Mouse (Mus musculus): ENCODE measurements at regions not wholly inside any gene's neighbourhood (a gene's known extent, or its start where the extent isn't known, plus 50 kb on each side); places are given as distances from the start of the nearest gene placed in this dataset.
A peak's percentile ranks its signal among the peaks of the same experiment; 100 is the strongest.

DNA sequence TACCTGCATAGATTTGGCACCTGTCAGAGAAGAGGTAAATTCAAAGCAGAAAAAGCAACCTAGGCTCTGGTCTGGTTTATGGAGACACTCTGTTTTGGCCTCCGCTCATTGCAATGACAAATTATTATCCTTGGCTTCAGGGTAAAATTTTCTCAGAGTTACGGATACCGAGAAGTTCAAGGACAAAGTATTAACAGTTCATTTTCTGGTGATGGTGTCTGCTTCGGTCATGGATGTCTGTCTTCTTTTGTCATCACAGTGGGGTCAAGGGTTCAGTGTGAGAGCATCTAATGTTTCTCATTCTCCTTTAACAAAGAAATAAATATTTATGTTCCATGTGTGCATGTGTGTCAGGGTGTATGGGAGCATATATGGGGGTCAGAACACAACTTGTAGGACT, 1261.0 kb upstream of the A1bg start:
- Histone ChIP-seq H3K27me3 (ENCODE audit: control insufficient read depth, insufficient read depth, low read length) (no peaks in the 10 kb centered on the region), H3K27ac (ENCODE audit: insufficient read depth, low read length) (no peak overlapping the region), H3K4me1 (ENCODE audit: control insufficient read depth, insufficient read depth, insufficient read length) (peaks cover 10% of the 10 kb centered on the region), H3K4me3 (ENCODE audit: extremely low read depth, insufficient read depth, insufficient read length) (no peak overlapping the region), H3K36me3 (ENCODE audit: control insufficient read depth, insufficient read depth, low read length) (no peaks in the 10 kb centered on the region)
- TF ChIP-seq CTCF (IDR thresholded peaks at IDR 0.05; ENCODE audit: extremely low read depth, insufficient read depth, insufficient read length, insufficient replicate concordance) (no peak), POLR2A (IDR thresholded peaks at IDR 0.05; ENCODE audit: low read depth, low read length) (no peak)
- DNase-seq (ENCODE audit: low read depth in 1 of 2, low spot score in 2 of 2) = no peak
- whole genome bisulfite sequencing = 98% methylated on average over 4 of the region's 4 CpGs

DNA sequence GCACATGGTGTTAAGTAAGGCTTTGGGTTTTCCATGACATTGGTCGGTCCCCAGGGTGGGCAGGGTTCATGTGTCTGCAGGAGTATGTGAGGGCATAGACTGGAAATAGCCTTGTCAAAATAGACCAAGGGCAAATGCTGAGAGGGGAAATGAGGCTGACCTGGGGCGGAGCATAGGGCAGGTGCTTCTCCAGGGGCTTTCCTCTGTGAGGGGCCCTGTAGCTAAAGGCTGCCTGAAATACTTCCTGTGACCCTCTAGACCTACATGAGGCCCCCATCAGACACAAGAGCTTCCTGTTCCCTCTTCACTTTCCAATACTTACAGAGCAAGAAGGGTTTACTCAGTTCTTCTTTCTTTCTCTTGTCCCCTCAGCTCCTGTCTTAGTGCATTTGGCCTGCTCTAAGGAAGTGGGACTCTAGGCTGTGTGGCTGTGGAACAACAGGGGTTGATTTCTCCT, 1258.7 kb upstream of the A1bg start:
- 27% methylated on average over 2 of the region's 2 CpGs for WGBS
- TF ChIP-seq CTCF (IDR thresholded peaks at IDR 0.05; ENCODE audit: extremely low read depth, insufficient read depth, insufficient read length, insufficient replicate concordance) = no peak
- no peak for TF ChIP-seq POLR2A (IDR thresholded peaks at IDR 0.05; ENCODE audit: low read depth, low read length)
- no peaks in the 10 kb centered on the region for H3K27me3 ChIP-seq (ENCODE audit: control insufficient read depth, insufficient read depth, low read length)
- H3K4me1 ChIP-seq (ENCODE audit: control insufficient read depth, insufficient read depth, insufficient read length) = peaks cover 29% of the 10 kb centered on the region
- DNase-seq (ENCODE audit: low read depth in 1 of 2, low spot score in 2 of 2) = peak; percentile 73 to 87
- no peaks in the 10 kb centered on the region for H3K36me3 ChIP-seq (ENCODE audit: control insufficient read depth, insufficient read depth, low read length)
- H3K27ac ChIP-seq (ENCODE audit: insufficient read depth, low read length) = peak overlapping the region; percentile 90
- no peak overlapping the region for H3K4me3 ChIP-seq (ENCODE audit: extremely low read depth, insufficient read depth, insufficient read length)

DNA sequence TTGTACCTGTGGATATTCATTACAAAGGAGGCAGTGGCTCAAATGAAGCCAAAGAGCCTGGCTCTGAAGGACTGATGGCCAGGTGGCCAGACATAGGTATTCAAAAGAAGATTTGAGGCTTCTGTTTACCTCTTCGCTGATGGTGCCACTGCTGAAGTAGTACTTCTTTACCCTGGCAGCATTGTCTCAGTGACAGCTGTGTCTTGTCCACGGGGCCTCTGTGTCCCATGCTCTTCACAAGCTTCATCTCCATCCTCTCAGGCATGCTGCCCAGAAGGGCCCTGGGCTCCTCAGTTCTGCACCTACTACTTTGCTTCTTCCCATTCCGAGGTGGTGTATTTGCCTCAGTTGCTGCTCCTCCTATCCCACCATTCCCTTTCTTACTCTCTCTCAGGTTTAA, 1257.9 kb upstream of the A1bg start:
- peaks cover 35% of the 10 kb centered on the region for H3K4me1 ChIP-seq (ENCODE audit: control insufficient read depth, insufficient read depth, insufficient read length)
- no peak for TF ChIP-seq CTCF (IDR thresholded peaks at IDR 0.05; ENCODE audit: extremely low read depth, insufficient read depth, insufficient read length, insufficient replicate concordance)
- no peak for TF ChIP-seq POLR2A (IDR thresholded peaks at IDR 0.05; ENCODE audit: low read depth, low read length)

DNA sequence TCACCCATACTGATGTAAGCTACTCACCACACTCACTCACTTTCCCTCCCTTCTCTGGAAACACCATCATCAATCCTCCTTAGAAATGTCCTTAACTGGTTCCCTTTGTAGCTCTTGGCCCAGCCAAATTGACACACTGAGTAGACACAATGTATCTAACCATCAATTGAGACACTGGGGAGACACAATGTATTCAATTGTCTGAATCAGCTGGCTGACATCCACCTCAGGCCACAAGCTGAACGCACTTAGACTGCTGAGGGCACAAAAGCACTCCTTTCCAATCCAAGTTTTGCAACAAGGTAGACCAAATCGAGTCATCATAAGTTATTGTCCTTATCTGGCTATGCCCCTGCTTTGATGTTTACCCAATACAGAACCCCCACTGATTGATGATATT, 1257.0 kb upstream of the A1bg start:
- WGBS = 85% methylated on average over 2 of the region's 2 CpGs

More for the DNA sequence above, 1257.9 kb upstream of the A1bg start:
- H3K36me3 ChIP-seq (ENCODE audit: control insufficient read depth, insufficient read depth, low read length) = no peaks in the 10 kb centered on the region
- no peaks in the 10 kb centered on the region for H3K27me3 ChIP-seq (ENCODE audit: control insufficient read depth, insufficient read depth, low read length)
- 79% methylated on average over 3 of the region's 3 CpGs for WGBS
- peak overlapping the region; percentile 82 for H3K27ac ChIP-seq (ENCODE audit: insufficient read depth, low read length)
- H3K4me3 ChIP-seq (ENCODE audit: extremely low read depth, insufficient read depth, insufficient read length) = no peak overlapping the region
- DNase-seq (ENCODE audit: low read depth in 1 of 2, low spot score in 2 of 2) = no peak

DNA sequence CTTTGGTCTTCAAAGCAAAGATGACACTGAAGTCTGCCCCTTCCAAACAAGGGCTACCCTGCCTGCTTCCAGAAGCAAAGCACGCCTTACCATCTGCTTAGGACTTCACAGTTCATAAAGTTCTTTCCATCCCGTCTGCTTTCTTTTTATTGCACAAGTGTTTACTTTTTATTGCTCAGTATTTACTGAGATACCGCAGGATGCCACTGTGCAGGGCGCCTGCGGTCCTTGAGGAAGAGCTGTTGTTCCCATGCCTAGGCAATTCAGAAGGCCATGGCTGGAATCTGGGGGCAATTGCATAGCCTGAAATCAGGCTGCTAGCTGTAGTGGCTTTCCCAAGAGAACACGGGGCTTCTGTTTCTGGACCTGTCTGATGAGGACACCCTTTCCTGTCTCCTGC, 1255.8 kb upstream of the A1bg start:
- Histone ChIP-seq H3K27ac (ENCODE audit: insufficient read depth, low read length) (peak overlapping the region; percentile 16), H3K36me3 (ENCODE audit: control insufficient read depth, insufficient read depth, low read length) (no peaks in the 10 kb centered on the region), H3K27me3 (ENCODE audit: control insufficient read depth, insufficient read depth, low read length) (no peaks in the 10 kb centered on the region), H3K4me3 (ENCODE audit: extremely low read depth, insufficient read depth, insufficient read length) (no peak overlapping the region), H3K4me1 (ENCODE audit: control insufficient read depth, insufficient read depth, insufficient read length) (peaks cover 37% of the 10 kb centered on the region)
- no peak for DNase-seq (ENCODE audit: low read depth in 1 of 2, low spot score in 2 of 2)
- 93% methylated on average over 6 of the region's 6 CpGs for WGBS
- TF ChIP-seq POLR2A (IDR thresholded peaks at IDR 0.05; ENCODE audit: low read depth, low read length) (no peak), CTCF (IDR thresholded peaks at IDR 0.05; ENCODE audit: extremely low read depth, insufficient read depth, insufficient read length, insufficient replicate concordance) (no peak)

More for the DNA sequence above, 1257.0 kb upstream of the A1bg start:
- H3K4me1 ChIP-seq (ENCODE audit: control insufficient read depth, insufficient read depth, insufficient read length) = peaks cover 36% of the 10 kb centered on the region
- no peak overlapping the region for H3K4me3 ChIP-seq (ENCODE audit: extremely low read depth, insufficient read depth, insufficient read length)
- no peaks in the 10 kb centered on the region for H3K27me3 ChIP-seq (ENCODE audit: control insufficient read depth, insufficient read depth, low read length)
- 0 out of 2 replicates have a peak overlapping the region, but pooled peaks have one; percentile 29 for H3K27ac ChIP-seq (ENCODE audit: insufficient read depth, low read length)
- no peaks in the 10 kb centered on the region for H3K36me3 ChIP-seq (ENCODE audit: control insufficient read depth, insufficient read depth, low read length)
- DNase-seq (ENCODE audit: low read depth in 1 of 2, low spot score in 2 of 2) = no peak
- TF ChIP-seq POLR2A (IDR thresholded peaks at IDR 0.05; ENCODE audit: low read depth, low read length) (no peak), CTCF (IDR thresholded peaks at IDR 0.05; ENCODE audit: extremely low read depth, insufficient read depth, insufficient read length, insufficient replicate concordance) (no peak)

DNA sequence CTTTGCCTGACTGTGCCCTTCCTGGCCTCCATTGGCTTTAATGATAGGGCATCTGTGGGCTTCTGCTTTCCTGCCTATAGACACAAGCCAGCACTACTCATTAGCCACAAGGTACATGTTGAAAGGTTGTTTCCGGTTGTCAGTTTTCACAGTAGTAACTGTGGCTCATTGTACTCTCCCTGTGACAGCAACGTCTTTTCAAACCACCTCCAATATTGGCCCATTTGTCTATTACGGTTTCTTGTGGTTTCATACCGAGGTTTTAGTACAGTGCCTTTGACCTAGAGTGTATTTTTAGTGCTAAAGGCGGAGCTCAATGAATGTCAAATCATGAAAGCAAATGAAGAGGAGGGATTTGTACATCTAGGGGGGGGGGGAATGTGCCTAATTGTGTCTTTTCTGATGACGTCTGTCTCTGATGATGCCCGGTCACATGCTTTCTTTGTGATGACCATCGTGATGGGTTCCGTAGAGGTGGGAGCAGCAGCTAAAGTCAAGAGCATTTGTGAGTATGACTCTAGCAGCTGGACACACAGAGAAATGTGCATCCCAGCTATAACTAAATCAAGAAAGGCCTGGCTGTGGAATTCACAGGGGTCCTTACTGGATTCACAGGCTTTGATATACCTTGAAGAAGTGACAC, 1255.1 kb upstream of the A1bg start:
- H3K4me3 ChIP-seq (ENCODE audit: extremely low read depth, insufficient read depth, insufficient read length) = no peak overlapping the region
- peak overlapping the region; percentile 51 for H3K27ac ChIP-seq (ENCODE audit: insufficient read depth, low read length)
- H3K36me3 ChIP-seq (ENCODE audit: control insufficient read depth, insufficient read depth, low read length) = no peaks in the 10 kb centered on the region
- H3K27me3 ChIP-seq (ENCODE audit: control insufficient read depth, insufficient read depth, low read length) = no peaks in the 10 kb centered on the region
- TF ChIP-seq POLR2A (IDR thresholded peaks at IDR 0.05; ENCODE audit: low read depth, low read length) (no peak), CTCF (IDR thresholded peaks at IDR 0.05; ENCODE audit: extremely low read depth, insufficient read depth, insufficient read length, insufficient replicate concordance) (no peak)
- peak in 1 of 2 experiments; percentile 73 for DNase-seq (ENCODE audit: low read depth in 1 of 2, low spot score in 2 of 2)
- 39% methylated on average over 9 of the region's 9 CpGs for WGBS
- H3K4me1 ChIP-seq (ENCODE audit: control insufficient read depth, insufficient read depth, insufficient read length) = peaks cover 38% of the 10 kb centered on the region

DNA sequence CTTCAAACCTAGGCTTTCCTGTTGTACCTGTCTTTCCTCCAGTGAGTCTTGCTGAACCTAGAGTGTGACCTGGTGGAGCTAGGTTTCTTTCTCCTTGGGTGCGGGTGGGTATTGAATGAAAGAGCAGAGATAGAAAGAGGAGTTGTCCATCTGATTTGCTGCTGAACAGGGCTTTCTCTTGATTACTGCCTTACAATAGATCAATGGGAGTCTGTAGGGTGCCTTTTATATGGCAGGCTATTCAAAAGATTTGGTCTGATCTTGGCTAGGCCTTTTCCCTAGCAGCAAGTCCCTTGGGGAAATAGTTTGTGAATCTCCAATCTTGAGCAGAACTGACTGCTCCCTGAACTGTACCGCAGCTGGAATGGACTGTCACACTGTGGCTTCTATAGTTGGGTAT, 1253.3 kb upstream of the A1bg start:
- WGBS = 94% methylated on average over 2 of the region's 2 CpGs
- H3K27me3 ChIP-seq (ENCODE audit: control insufficient read depth, insufficient read depth, low read length) = no peaks in the 10 kb centered on the region
- no peaks in the 10 kb centered on the region for H3K36me3 ChIP-seq (ENCODE audit: control insufficient read depth, insufficient read depth, low read length)
- H3K4me3 ChIP-seq (ENCODE audit: extremely low read depth, insufficient read depth, insufficient read length) = no peak overlapping the region
- no peak for TF ChIP-seq POLR2A (IDR thresholded peaks at IDR 0.05; ENCODE audit: low read depth, low read length)
- no peak for TF ChIP-seq CTCF (IDR thresholded peaks at IDR 0.05; ENCODE audit: extremely low read depth, insufficient read depth, insufficient read length, insufficient replicate concordance)
- no peak for DNase-seq (ENCODE audit: low read depth in 1 of 2, low spot score in 2 of 2)
- no peak overlapping the region for H3K27ac ChIP-seq (ENCODE audit: insufficient read depth, low read length)
- H3K4me1 ChIP-seq (ENCODE audit: control insufficient read depth, insufficient read depth, insufficient read length) = peaks cover 48% of the 10 kb centered on the region

All from spleen, adult 2 months (tissue).